Mouse (Mus musculus): ENCODE measurements around the gene 2010111I01Rik. TPM values are rescaled to one million over a fixed set of nuclear protein-coding genes. Genes with fewer than 3 reads are reported as not detected.
A peak's percentile ranks its signal among the peaks of the same experiment; 100 is the strongest.

Gene 2010111I01Rik
- total and polyA plus RNA-seq, 2 experiments: 40.8 to 78.1 TPM

GRCm38 (mm10) chr13:63356558-63356957 is 391.9 kb downstream of the 2010111I01Rik start:
- no peaks in the 10 kb centered on the region for H3K79me2 ChIP-seq (ENCODE audit: control insufficient read depth, insufficient read depth, low read length)
- H3K4me1 ChIP-seq (ENCODE audit: control insufficient read depth, insufficient read depth, low read length): no peaks in the 10 kb centered on the region
- TF ChIP-seq POLR2A (IDR thresholded peaks at IDR 0.05; ENCODE audit: extremely low read depth, insufficient read depth, low read length) (no peak), CTCF (IDR thresholded peaks at IDR 0.05; ENCODE audit: low read depth, low read length) (peak; percentile 44; the same call in 1 of the 2 replicates)
- peak; percentile 61 for DNase-seq (ENCODE audit: extremely low read depth, low read depth, low spot score)
- H3K36me3 ChIP-seq (ENCODE audit: control insufficient read depth, insufficient read depth, low read length): no peaks in the 10 kb centered on the region
- 27% methylated on average over 3 of the region's 3 CpGs for WGBS
- H3K27ac ChIP-seq (replicated peaks; ENCODE audit: insufficient read depth, low read depth, low read length): no peak overlapping the region
- H3K4me3 ChIP-seq (ENCODE audit: insufficient read depth, low read depth, low read length): no peak overlapping the region
- no peaks in the 10 kb centered on the region for H3K27me3 ChIP-seq (ENCODE audit: control insufficient read depth, insufficient read depth, low read length)
- H3K9ac ChIP-seq (ENCODE audit: low read depth, low read length): no peak overlapping the region

DNA sequence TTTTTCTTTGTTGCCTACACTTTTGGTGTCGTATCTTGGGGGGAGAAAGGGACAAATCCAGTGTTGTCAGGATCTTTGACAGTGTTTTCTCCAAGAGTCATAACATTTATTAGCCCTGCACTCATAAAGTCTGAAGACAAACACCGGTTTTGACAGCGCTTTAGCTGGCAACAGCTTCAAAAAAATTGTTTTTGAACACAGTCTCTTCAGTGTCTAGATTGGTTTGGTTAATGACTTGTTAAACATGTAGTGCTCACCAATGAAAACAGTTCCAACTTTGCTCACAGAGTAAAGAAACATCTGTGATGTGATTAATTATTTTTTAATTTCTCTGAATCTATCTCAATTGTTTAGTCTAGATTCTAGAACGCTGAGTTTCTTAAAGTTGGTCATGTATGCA is 394.7 kb downstream of the 2010111I01Rik start:
- Histone ChIP-seq H3K27me3 (ENCODE audit: control insufficient read depth, insufficient read depth, low read length) (no peaks in the 10 kb centered on the region), H3K9ac (ENCODE audit: low read depth, low read length) (no peak overlapping the region), H3K4me1 (ENCODE audit: control insufficient read depth, insufficient read depth, low read length) (no peaks in the 10 kb centered on the region), H3K27ac (replicated peaks; ENCODE audit: insufficient read depth, low read depth, low read length) (no peak overlapping the region), H3K4me3 (ENCODE audit: insufficient read depth, low read depth, low read length) (no peak overlapping the region), H3K79me2 (ENCODE audit: control insufficient read depth, insufficient read depth, low read length) (no peaks in the 10 kb centered on the region), H3K36me3 (ENCODE audit: control insufficient read depth, insufficient read depth, low read length) (no peaks in the 10 kb centered on the region)
- no peak for DNase-seq (ENCODE audit: extremely low read depth, low read depth, low spot score)
- TF ChIP-seq POLR2A (IDR thresholded peaks at IDR 0.05; ENCODE audit: extremely low read depth, insufficient read depth, low read length) (no peak), CTCF (IDR thresholded peaks at IDR 0.05; ENCODE audit: low read depth, low read length) (no peak)
- WGBS: 92% methylated on average over 4 of the region's 4 CpGs

DNA sequence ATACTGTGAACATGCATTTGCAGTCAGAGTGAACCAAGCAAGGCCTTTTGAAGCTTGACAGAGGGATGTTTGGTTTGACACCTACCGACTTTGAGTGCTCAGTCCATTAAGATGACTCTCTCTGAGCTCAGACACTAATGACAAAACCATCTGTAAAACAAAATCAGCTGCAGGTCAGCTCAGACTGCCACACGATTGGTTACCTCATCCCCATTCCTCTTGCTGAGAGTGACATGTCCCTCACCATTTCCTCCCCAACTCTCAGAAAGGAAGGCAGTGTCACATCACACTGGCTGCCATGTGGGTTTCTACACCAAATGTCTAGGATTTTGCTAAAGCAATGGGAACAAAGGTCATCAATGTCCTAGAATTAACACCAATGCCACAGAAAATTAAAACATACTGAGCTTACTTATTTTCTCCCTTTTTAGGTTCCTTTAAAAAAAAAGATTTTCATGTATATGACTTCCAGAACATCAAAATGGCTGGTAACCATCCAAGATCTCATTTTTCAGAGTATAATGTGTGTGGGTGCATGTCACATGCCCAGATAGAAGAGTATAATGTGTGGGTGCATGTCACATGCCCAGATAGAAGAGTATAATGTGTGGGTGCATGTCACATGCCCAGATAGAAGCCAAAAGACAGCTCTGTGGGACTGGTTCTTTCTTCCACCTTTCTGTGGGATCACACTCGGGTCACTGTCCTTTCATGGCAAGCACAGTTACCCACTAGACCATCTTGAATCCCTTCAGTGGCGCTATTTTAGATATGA is 395.6 kb downstream of the 2010111I01Rik start:
- H3K9ac ChIP-seq (ENCODE audit: low read depth, low read length): no peak overlapping the region
- no peaks in the 10 kb centered on the region for H3K27me3 ChIP-seq (ENCODE audit: control insufficient read depth, insufficient read depth, low read length)
- no peak for DNase-seq (ENCODE audit: extremely low read depth, low read depth, low spot score)
- 93% methylated on average over 4 of the region's 4 CpGs for WGBS
- H3K27ac ChIP-seq (replicated peaks; ENCODE audit: insufficient read depth, low read depth, low read length): no peak overlapping the region
- TF ChIP-seq POLR2A (IDR thresholded peaks at IDR 0.05; ENCODE audit: extremely low read depth, insufficient read depth, low read length) (no peak), CTCF (IDR thresholded peaks at IDR 0.05; ENCODE audit: low read depth, low read length) (no peak)
- no peaks in the 10 kb centered on the region for H3K4me1 ChIP-seq (ENCODE audit: control insufficient read depth, insufficient read depth, low read length)
- no peak overlapping the region for H3K4me3 ChIP-seq (ENCODE audit: insufficient read depth, low read depth, low read length)
- H3K79me2 ChIP-seq (ENCODE audit: control insufficient read depth, insufficient read depth, low read length): no peaks in the 10 kb centered on the region
- H3K36me3 ChIP-seq (ENCODE audit: control insufficient read depth, insufficient read depth, low read length): no peaks in the 10 kb centered on the region

GRCm38 (mm10) chr13:63361755-63362154 is 397.1 kb downstream of the 2010111I01Rik start:
- Histone ChIP-seq H3K27me3 (ENCODE audit: control insufficient read depth, insufficient read depth, low read length) (no peaks in the 10 kb centered on the region), H3K4me1 (ENCODE audit: control insufficient read depth, insufficient read depth, low read length) (no peaks in the 10 kb centered on the region), H3K79me2 (ENCODE audit: control insufficient read depth, insufficient read depth, low read length) (no peaks in the 10 kb centered on the region), H3K4me3 (ENCODE audit: insufficient read depth, low read depth, low read length) (no peak overlapping the region), H3K36me3 (ENCODE audit: control insufficient read depth, insufficient read depth, low read length) (no peaks in the 10 kb centered on the region), H3K27ac (replicated peaks; ENCODE audit: insufficient read depth, low read depth, low read length) (no peak overlapping the region), H3K9ac (ENCODE audit: low read depth, low read length) (no peak overlapping the region)
- TF ChIP-seq POLR2A (IDR thresholded peaks at IDR 0.05; ENCODE audit: extremely low read depth, insufficient read depth, low read length) (no peak), CTCF (IDR thresholded peaks at IDR 0.05; ENCODE audit: low read depth, low read length) (no peak)
- DNase-seq (ENCODE audit: extremely low read depth, low read depth, low spot score): no peak
- WGBS: 86% methylated on average over 3 of the region's 3 CpGs

DNA sequence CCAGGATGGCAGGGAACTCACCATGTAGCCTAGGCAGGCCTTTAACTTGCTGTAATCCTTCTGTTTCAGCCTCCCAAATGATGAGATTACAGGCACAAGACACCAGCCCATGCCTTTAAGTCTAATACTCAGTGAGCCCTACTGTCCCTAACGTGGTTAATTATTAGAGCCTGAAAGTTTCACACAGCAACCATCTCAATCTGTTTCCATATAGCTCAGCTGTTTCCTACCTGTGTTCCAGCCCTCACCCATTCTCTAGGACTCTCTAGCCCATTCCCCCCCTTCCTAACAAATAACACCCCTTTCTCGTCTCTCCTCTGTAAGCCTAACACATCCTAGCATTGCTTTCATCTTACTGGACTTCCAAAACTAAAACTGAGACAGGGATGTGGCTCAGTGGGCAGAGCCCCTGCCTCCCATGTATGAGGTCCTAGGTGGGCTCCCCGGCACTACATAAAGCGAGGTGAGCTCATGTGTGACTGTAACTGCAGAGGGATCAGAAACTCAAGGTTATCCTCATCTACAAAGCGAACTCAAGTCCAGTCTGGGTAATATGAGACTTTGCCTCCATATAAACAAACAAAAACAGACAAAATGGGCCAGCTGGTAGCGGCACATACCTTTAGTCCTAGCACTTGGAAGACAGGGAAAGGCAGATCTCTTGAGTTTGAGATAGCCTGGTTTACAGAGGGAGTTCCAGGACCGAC is 408.9 kb downstream of the 2010111I01Rik start:
- Histone ChIP-seq H3K27me3 (ENCODE audit: control insufficient read depth, insufficient read depth, low read length) (no peaks in the 10 kb centered on the region; the same call in 1 of the 2 replicates), H3K79me2 (ENCODE audit: control insufficient read depth, insufficient read depth, low read length) (no peaks in the 10 kb centered on the region), H3K4me3 (ENCODE audit: insufficient read depth, low read depth, low read length) (no peak overlapping the region), H3K27ac (replicated peaks; ENCODE audit: insufficient read depth, low read depth, low read length) (no peak overlapping the region), H3K4me1 (ENCODE audit: control insufficient read depth, insufficient read depth, low read length) (no peaks in the 10 kb centered on the region; the same call in 1 of the 2 replicates), H3K36me3 (ENCODE audit: control insufficient read depth, insufficient read depth, low read length) (no peaks in the 10 kb centered on the region), H3K9ac (ENCODE audit: low read depth, low read length) (no peak overlapping the region)
- TF ChIP-seq POLR2A (IDR thresholded peaks at IDR 0.05; ENCODE audit: extremely low read depth, insufficient read depth, low read length) (no peak), CTCF (IDR thresholded peaks at IDR 0.05; ENCODE audit: low read depth, low read length) (no peak)
- no peak for DNase-seq (ENCODE audit: extremely low read depth, low read depth, low spot score)
- 88% methylated on average over 7 of the region's 7 CpGs for WGBS

Other genes with a start within 250 kb of the 2010111I01Rik start
- gene Platr25, start 204.2 kb upstream of the 2010111I01Rik start, total RNA-seq (2014; rRNA removed): 1.1 and 2.2 TPM in 2 replicates
- gene Platr25, start 204.2 kb upstream of the 2010111I01Rik start, polyA plus RNA-seq (2012; rRNA removed): 0.05 and 0.07 TPM in 2 replicates
- gene Gm5141, start 179.1 kb upstream of the 2010111I01Rik start, total RNA-seq (2014; rRNA removed): 0.40 and 0.46 TPM in 2 replicates
- gene Gm5141, start 179.1 kb upstream of the 2010111I01Rik start, polyA plus RNA-seq (2012; rRNA removed): not detected in 2 replicates
- 0.09 TPM in 1 of 2 replicates, not detected in the other for gene Fbp2, start 106.5 kb upstream of the 2010111I01Rik start, total RNA-seq (2014; rRNA removed)
- 0.09 and 0.10 TPM in 2 replicates for gene Fbp2, start 106.5 kb upstream of the 2010111I01Rik start, polyA plus RNA-seq (2012; rRNA removed)
- 1,448 and 1,888 TPM in 2 replicates for gene Fbp1, start 76.6 kb upstream of the 2010111I01Rik start, total RNA-seq (2014; rRNA removed)
- gene Fbp1, start 76.6 kb upstream of the 2010111I01Rik start, polyA plus RNA-seq (2012; rRNA removed): 1,550 and 1,804 TPM in 2 replicates